Mouse (Mus musculus) stomach, postnatal 0 days (tissue): Measurements from ENCODE around the gene Dock1.

Experiments
- CTCF ChIP-seq: IDR thresholded peaks from 2 replicates; pipeline ENCODE4 v1.5.1; 2016; ENCODE audit warnings: antibody characterized with exemption, low read depth, mild to moderate bottlenecking, moderate library complexity
- EP300 ChIP-seq: optimal IDR thresholded peaks from 2 replicates; pipeline ENCODE3; 2016; ENCODE audit warnings: antibody characterized with exemption

GRCm38 (mm10) chr7:134650246-134650830 is 20.1 kb upstream of the Dock1 start:
- no peak for TF ChIP-seq CTCF
- TF ChIP-seq EP300 = no peak
